Mouse (Mus musculus): ENCODE measurements around the gene Tmem254b. TPM values are rescaled to one million over a fixed set of nuclear protein-coding genes. Genes with fewer than 3 reads are reported as not detected.
A peak's percentile ranks its signal among the peaks of the same experiment; 100 is the strongest.
"Not testable (repeated sequence)": the region's sequence is repeated elsewhere in the genome, so short reads cannot be mapped to it uniquely, and the experiment has no call there.

Tmem254b gene
- polyA plus RNA-seq (2016; fragmentation: Nextera tagmentation; extraction: Ambion mirVana) = 20.5 and 23.7 TPM in 2 replicates

- H3K27ac ChIP-seq (ENCODE audit: poor library complexity, severe bottlenecking); H3K4me2 ChIP-seq; H3K4me3 ChIP-seq; H3K27me3 ChIP-seq (replicated peaks); H3K4me1 ChIP-seq (replicated peaks); H3K9me3 ChIP-seq (replicated peaks); ATAC-seq (ENCODE audit: insufficient number of reproducible peaks, low FRiP score); H3K36me3 ChIP-seq; H3K9ac ChIP-seq: not testable (repeated sequence)
- WGBS = no CpG with 5 or more reads among the region's 10 CpGs
Measured at GRCm38 (mm10) chr14:26206926-26207247, at the start of gene Tmem254b. Gene Tmem254b (minus strand): TSS chr14:26207041.

DNA sequence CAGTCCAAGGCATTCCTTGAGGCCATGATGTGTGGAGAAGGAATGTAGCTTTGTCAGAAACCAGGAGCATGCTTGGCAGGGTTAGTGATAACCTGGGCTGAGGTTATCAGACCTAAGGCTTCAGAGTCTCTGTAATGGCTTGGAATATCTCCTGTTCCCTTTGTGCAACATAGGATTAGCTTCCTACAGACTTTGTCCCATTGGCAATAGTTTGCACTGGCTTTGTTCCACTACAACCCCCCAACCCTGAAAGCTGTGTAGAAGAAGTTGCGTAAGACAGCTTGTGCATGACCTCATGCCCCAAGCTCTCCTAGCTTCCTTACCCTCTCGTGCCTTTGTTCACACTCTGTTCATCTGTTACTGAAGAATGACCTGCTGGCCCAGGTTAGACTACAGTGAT, 30.3 kb upstream of the Tmem254b start:
- WGBS = no CpG with 5 or more reads among the region's 2 CpGs
- not testable (repeated sequence) for H3K4me3 ChIP-seq; H3K27ac ChIP-seq (ENCODE audit: poor library complexity, severe bottlenecking); H3K4me1 ChIP-seq (replicated peaks); H3K27me3 ChIP-seq (replicated peaks); H3K36me3 ChIP-seq; ATAC-seq (ENCODE audit: insufficient number of reproducible peaks, low FRiP score); H3K9me3 ChIP-seq (replicated peaks); H3K9ac ChIP-seq; H3K4me2 ChIP-seq

GRCm38 (mm10) chr14:26216233-26217000, 9.6 kb upstream of the Tmem254b start:
- H3K4me2 ChIP-seq; H3K27me3 ChIP-seq (replicated peaks); H3K4me3 ChIP-seq; H3K27ac ChIP-seq (ENCODE audit: poor library complexity, severe bottlenecking); H3K9ac ChIP-seq; H3K36me3 ChIP-seq; H3K4me1 ChIP-seq (replicated peaks); H3K9me3 ChIP-seq (replicated peaks); ATAC-seq (ENCODE audit: insufficient number of reproducible peaks, low FRiP score): not testable (repeated sequence)
- no CpG with 5 or more reads among the region's 5 CpGs for WGBS

GRCm38 (mm10) chr14:26206197-26206925, 480 bp downstream of the Tmem254b start:
- not testable (repeated sequence) for H3K36me3 ChIP-seq; H3K4me3 ChIP-seq; H3K4me2 ChIP-seq; H3K27me3 ChIP-seq (replicated peaks); H3K27ac ChIP-seq (ENCODE audit: poor library complexity, severe bottlenecking); H3K4me1 ChIP-seq (replicated peaks); H3K9me3 ChIP-seq (replicated peaks); H3K9ac ChIP-seq
- WGBS = no CpG with 5 or more reads among the region's 44 CpGs
- peak; percentile 45; the same call in 1 of the 2 replicates for ATAC-seq (ENCODE audit: insufficient number of reproducible peaks, low FRiP score)

DNA sequence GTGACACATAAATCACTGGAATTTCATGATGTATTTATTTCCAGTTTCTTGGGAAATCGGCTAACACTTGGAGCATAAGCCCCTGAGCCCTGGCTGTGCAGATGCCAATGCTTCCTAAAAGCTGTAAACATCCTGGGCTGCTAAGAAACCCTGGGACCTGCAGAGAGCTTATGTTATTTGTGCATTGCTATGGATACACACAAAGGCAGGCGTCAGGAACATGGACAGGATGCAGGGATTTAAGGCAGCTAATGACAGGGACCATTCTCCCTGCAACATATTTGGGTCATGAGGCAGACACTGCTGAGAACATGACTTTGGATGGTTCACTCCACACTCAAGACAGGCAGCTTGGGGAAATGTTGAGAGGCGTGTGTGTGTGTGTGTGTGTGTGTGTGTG, 9.0 kb downstream of the Tmem254b start:
- not testable (repeated sequence) for H3K9me3 ChIP-seq (replicated peaks); H3K27me3 ChIP-seq (replicated peaks); ATAC-seq (ENCODE audit: insufficient number of reproducible peaks, low FRiP score); H3K9ac ChIP-seq; H3K4me2 ChIP-seq; H3K36me3 ChIP-seq; H3K4me3 ChIP-seq; H3K4me1 ChIP-seq (replicated peaks); H3K27ac ChIP-seq (ENCODE audit: poor library complexity, severe bottlenecking)
- WGBS = no CpG with 5 or more reads among the region's 3 CpGs

GRCm38 (mm10) chr14:26188361-26188760, 18.5 kb downstream of the Tmem254b start:
- H3K36me3 ChIP-seq; ATAC-seq (ENCODE audit: insufficient number of reproducible peaks, low FRiP score); H3K9ac ChIP-seq; H3K9me3 ChIP-seq (replicated peaks); H3K27ac ChIP-seq (ENCODE audit: poor library complexity, severe bottlenecking); H3K4me3 ChIP-seq; H3K27me3 ChIP-seq (replicated peaks); H3K4me1 ChIP-seq (replicated peaks); H3K4me2 ChIP-seq: not testable (repeated sequence)
- WGBS = no CpG with 5 or more reads among the region's 8 CpGs

DNA sequence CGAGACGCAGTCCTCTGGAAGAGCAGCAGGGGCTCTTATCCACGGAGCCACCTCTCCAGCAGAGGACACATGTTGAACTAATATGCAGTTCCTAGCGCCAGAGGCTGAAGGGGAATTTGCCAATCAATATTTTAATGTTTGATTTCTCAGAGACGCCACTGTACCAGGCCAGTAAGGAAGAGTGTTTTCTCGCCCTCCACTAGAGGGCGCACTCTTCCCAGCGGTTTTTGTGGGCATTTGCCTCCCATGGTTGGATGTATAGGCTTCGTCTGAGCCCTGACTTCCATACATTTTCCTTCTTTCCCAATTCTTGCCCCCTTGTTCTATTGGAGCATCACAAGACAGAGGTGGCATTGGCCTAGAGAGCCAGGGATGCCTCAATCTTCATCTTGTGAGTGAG, 20.2 kb downstream of the Tmem254b start:
- H3K9ac ChIP-seq; H3K36me3 ChIP-seq; H3K27me3 ChIP-seq (replicated peaks); H3K4me2 ChIP-seq; H3K4me1 ChIP-seq (replicated peaks); H3K4me3 ChIP-seq; H3K9me3 ChIP-seq (replicated peaks); H3K27ac ChIP-seq (ENCODE audit: poor library complexity, severe bottlenecking); ATAC-seq (ENCODE audit: insufficient number of reproducible peaks, low FRiP score): not testable (repeated sequence)
- WGBS = no CpG with 5 or more reads among the region's 9 CpGs

- ATAC-seq (ENCODE audit: insufficient number of reproducible peaks, low FRiP score); H3K9me3 ChIP-seq (replicated peaks); H3K9ac ChIP-seq; H3K4me3 ChIP-seq; H3K4me1 ChIP-seq (replicated peaks); H3K36me3 ChIP-seq; H3K27me3 ChIP-seq (replicated peaks); H3K4me2 ChIP-seq; H3K27ac ChIP-seq (ENCODE audit: poor library complexity, severe bottlenecking): not testable (repeated sequence)
- no CpG with 5 or more reads among the region's 10 CpGs for WGBS
Measured at GRCm38 (mm10) chr14:26182380-26182779, 24.5 kb downstream of the Tmem254b start, which contains the start of gene Plac9b. Gene Plac9b (minus strand): TSS chr14:26182480.

- H3K4me1 ChIP-seq (replicated peaks); H3K27me3 ChIP-seq (replicated peaks); H3K9ac ChIP-seq; H3K36me3 ChIP-seq; H3K27ac ChIP-seq (ENCODE audit: poor library complexity, severe bottlenecking); ATAC-seq (ENCODE audit: insufficient number of reproducible peaks, low FRiP score); H3K9me3 ChIP-seq (replicated peaks); H3K4me2 ChIP-seq; H3K4me3 ChIP-seq: not testable (repeated sequence)
- WGBS = no CpG with 5 or more reads among the region's 10 CpGs
Measured at GRCm38 (mm10) chr14:26181660-26182059, 25.2 kb downstream of the Tmem254b start.

GRCm38 (mm10) chr14:26175028-26175427, 31.8 kb downstream of the Tmem254b start:
- H3K9me3 ChIP-seq (replicated peaks); H3K27ac ChIP-seq (ENCODE audit: poor library complexity, severe bottlenecking); H3K4me1 ChIP-seq (replicated peaks); H3K36me3 ChIP-seq; H3K4me2 ChIP-seq; H3K9ac ChIP-seq; H3K27me3 ChIP-seq (replicated peaks); ATAC-seq (ENCODE audit: insufficient number of reproducible peaks, low FRiP score); H3K4me3 ChIP-seq: not testable (repeated sequence)
- no CpG with 5 or more reads among the region's 6 CpGs for WGBS

- WGBS = no CpG with 5 or more reads among the region's 3 CpGs
- not testable (repeated sequence) for H3K4me3 ChIP-seq; H3K9ac ChIP-seq; ATAC-seq (ENCODE audit: insufficient number of reproducible peaks, low FRiP score); H3K4me2 ChIP-seq; H3K27me3 ChIP-seq (replicated peaks); H3K4me1 ChIP-seq (replicated peaks); H3K9me3 ChIP-seq (replicated peaks); H3K36me3 ChIP-seq; H3K27ac ChIP-seq (ENCODE audit: poor library complexity, severe bottlenecking)
Measured at GRCm38 (mm10) chr14:26173955-26174354, 32.9 kb downstream of the Tmem254b start.
